Mouse (Mus musculus): Measurements from ENCODE around the gene Wnt8b.

DNA sequence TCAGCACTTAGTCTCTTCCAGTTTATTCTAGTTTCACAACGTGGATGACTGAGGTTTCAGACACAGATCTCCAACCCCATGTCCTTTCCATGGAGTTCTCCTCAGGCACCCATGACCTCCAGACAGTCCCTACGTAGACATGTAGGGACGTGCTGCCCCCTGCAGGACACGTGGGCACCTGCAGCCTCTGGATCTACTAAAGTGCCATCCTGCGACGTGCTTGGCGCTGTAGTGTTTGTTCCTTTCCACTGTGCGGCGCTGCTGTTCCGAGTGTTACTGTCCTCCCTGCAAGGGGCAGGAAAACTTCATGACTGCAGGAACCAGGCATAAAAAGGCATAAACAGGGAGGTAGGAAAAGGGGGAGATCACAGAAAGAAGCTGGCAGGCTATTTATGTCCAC lies 19.1 kb upstream of the Wnt8b start:
- TF ChIP-seq ZC3H11A (IDR thresholded peaks at IDR 0.05; ENCODE audit: borderline replicate concordance, low read depth, low read length) (peak; percentile 70; the same call in 1 of the 2 replicates), HCFC1 (IDR thresholded peaks at IDR 0.05; ENCODE audit: borderline replicate concordance, insufficient read depth, low read length) (0 out of 2 replicates have a peak, but pooled peaks have one; percentile 26), ZNF384 (IDR thresholded peaks at IDR 0.05; ENCODE audit: low read depth, low read length) (no peak)

Measured in ES-E14 (cell line).